Mouse (Mus musculus) ovary, adult 18-20 months (tissue): ENCODE measurements around the gene Polr3h.

ENCODE experiments used
- DNase-seq: peaks from one replicate; pipeline ENCODE4 v3.0.0; 2022; ENCODE audit warnings: low spot score, mixed read lengths

Polr3h gene

DNA sequence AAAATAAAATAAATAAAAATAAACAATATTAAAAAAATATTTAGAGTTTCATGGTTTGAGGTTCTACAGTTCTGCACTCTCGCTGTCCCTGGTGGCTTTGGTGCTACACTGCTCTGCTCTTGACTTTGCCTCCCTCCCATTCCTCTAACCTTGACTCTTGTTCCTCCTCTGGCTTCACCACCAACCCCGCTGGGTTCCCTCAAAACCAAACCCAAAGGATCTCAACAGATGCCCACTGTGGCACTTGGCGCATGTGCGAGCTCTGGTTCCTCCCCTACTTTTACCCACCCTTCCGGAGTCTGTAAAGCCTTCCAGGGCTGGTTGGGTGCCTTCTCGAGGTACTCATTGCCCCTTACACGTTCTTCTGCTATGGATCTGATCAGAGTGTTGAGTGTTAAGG, 83.8 kb downstream of the Polr3h start:
- no peak for DNase-seq

DNA sequence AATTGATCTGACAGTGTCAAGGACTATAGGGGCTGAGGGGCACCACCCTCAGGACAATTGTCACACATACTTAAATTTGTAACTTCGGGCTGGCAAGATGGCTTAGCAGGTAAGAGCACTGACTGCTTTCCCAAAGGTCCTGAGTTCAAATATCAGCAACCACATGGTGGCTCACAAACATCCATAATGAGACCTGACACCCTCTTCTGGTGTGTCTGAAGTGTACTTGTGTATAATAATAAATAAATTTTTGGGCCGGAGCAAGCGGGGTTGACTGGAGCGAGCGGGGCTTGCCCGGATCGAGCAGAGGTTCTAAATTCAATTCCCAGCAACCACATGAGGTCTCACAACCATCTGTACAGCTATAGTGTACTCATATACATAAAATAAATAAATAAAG, 85.7 kb downstream of the Polr3h start:
- DNase-seq = no peak

DNA sequence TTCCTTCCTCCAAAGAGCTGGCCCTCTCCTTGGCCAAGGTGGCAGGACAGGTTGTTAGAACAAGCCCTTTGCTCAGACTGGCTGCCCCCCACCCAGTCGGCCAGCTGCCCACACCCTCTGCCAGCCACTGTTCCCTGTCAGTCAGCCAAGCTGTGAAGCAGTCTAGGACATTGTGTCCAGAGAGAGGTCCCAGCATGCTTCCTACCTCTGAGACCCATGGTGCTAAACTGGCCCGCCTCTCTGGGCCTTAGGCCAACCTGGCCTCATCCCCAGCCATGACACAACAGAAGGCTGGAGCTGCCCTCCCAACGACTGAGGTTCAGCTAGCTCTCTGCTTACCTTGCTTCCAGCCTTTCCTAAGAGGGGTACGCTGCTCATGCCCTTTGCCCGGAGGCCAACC, 86.4 kb downstream of the Polr3h start:
- DNase-seq = peak; percentile 67

DNA sequence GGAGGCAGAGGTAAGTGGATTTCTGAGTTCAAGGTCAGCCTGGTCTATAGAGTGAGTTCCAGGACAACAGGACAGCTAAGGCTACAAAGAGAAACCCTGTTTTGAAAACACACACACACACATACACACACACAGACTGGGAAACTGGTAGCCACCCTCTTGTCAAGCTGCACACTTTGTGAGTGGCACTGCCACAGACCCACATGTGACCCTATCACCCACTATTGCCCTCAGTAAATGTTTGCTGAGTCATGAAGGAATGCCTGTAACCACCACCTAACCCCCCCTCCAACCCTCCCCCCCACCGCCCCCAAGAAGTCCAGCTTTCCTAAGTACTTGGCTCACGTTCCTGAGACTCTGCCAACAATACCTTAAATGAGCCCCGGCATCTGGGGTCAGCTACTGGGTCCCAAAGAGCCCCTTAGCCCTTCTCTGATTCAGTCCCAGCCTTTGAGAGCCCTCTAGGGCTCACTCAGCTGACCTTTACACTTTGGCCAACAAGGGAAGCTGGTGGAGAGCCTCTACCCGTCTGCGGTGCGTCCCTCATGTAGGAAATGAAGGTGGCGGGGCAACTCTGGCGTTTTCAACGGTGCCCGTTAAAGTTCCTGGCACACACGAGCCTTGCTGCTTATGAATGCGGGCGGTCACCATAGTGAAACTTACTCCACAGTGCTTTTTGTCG, 87.3 kb downstream of the Polr3h start:
- no peak for DNase-seq
